ENCODE assay signal across 8 mouse cellular contexts in the genomic region with DNA sequence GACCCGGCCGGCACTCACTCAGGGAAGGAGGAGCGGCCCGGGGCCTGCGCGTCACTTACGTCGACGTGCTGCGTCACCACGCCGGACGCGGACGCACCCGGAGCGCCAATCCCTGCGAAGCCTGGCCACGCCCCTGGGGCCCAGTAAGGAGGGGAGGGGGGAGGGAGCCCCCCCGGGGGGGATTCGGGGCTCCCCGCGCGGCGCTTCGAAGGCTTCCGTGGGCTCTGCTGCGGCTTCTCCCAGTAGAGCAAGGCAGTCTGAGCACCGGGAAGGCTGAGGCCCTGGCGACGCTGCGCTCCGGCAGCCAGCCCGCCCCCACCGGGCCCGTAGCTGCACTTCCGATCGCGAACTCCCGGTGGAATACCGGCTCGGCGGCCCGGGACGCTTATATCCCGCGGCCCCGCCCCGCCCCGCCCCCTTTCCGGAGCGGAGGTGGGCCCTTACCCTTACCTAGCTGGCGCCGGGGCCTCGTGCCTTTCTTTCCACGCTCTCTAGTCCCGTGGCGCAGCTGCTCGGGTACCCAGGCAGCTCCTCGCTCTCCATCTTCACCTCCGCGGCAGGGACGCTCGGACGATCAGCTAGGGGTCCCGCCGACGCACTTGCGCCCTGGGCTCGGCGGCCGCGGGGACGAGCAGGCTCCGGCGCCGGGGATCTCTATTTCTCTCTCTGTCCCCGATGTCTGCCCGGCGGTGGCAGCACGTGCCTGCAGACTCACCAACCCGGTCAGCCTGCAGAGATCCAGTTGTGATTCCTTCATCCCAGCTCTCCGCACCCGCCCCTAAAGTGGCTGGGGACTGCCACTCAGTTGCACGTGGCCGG. TPM values are rescaled to one million over a fixed set of nuclear protein-coding genes. Genes with fewer than 3 reads are reported as not detected.
A peak's percentile ranks its signal among the peaks of the same experiment; 100 is the strongest.
DNase-seq lines count a peak whose midpoint lies in the region; ATAC-seq and TF ChIP-seq lines count a peak whose summit lies in the region.

A gene (minus strand): TSS at position 129 of the 819 bp plus-strand sequence.

- peak; percentile 96 to 98 for DNase-seq in heart, postnatal 14 days
- DNase-seq in layer of hippocampus, adult 11-12 months (ENCODE audit: low spot score), result peak; percentile 94
- peak; percentile 94 to 95 for DNase-seq in lung, adult 18-20 months
- DNase-seq in testis, postnatal 14 days (ENCODE audit: low spot score), result peak; percentile 96

- no peaks in the 10 kb centered on the region for H3K9me3 ChIP-seq in ES-Bruce4 (replicated peaks; ENCODE audit: control insufficient read depth, insufficient read depth, low read length, poor library complexity, severe bottlenecking)
- H3K9me3 ChIP-seq in forebrain, embryonic 13.5 days (replicated peaks), result no peaks in the 10 kb centered on the region
- no peaks in the 10 kb centered on the region for H3K9me3 ChIP-seq in neural tube, embryonic 15.5 days (replicated peaks)

- intact Hi-C loops in heart, postnatal 14 days (cut with DNase I), result loop anchor here (5.0 kb wide), 2 partner anchors 34 to 149 kb away; a partner anchor contains a TSS

- H3K27ac ChIP-seq in ES-Bruce4 (ENCODE audit: insufficient read depth, low read length), result peak within 1 kb of the TSS; percentile 76
- peak within 1 kb of the TSS; percentile 97 for H3K27ac ChIP-seq in forebrain, embryonic 13.5 days
- H3K27ac ChIP-seq in neural tube, embryonic 15.5 days (replicated peaks), result peak within 1 kb of the TSS; percentile 99

- H3K4me1 ChIP-seq in ES-Bruce4 (ENCODE audit: control insufficient read depth, insufficient read depth, low read length), result no peaks in the 10 kb centered on the region
- H3K4me1 ChIP-seq in forebrain, embryonic 13.5 days, result peaks cover 24% of the 10 kb centered on the region
- H3K4me1 ChIP-seq in neural tube, embryonic 15.5 days, result peaks cover 23% of the 10 kb centered on the region

- ATAC-seq in cerebellum, adult (ENCODE audit: insufficient number of reproducible peaks, low FRiP score, low TSS enrichment), result peak; percentile 92
- ATAC-seq in forebrain, embryonic 13.5 days, result peak; percentile 97
- ATAC-seq in neural tube, embryonic 15.5 days (ENCODE audit: low FRiP score), result peak; percentile 97

- H3K4me3 ChIP-seq in ES-Bruce4 (ENCODE audit: low read depth, low read length), result peak within 1 kb of the TSS; percentile 98
- peak within 1 kb of the TSS; percentile 83 for H3K4me3 ChIP-seq in forebrain, embryonic 13.5 days
- peak within 1 kb of the TSS; percentile 89 for H3K4me3 ChIP-seq in neural tube, embryonic 15.5 days (replicated peaks)

- H3K9ac ChIP-seq in ES-Bruce4 (ENCODE audit: low read depth, poor library complexity, severe bottlenecking), result peak within 1 kb of the TSS; percentile 85
- peak within 1 kb of the TSS; percentile 94 for H3K9ac ChIP-seq in forebrain, embryonic 13.5 days
- H3K9ac ChIP-seq in neural tube, embryonic 15.5 days (replicated peaks), result peak within 1 kb of the TSS; percentile 89

- peaks cover 23% of the 10 kb centered on the region for H3K36me3 ChIP-seq in ES-Bruce4 (ENCODE audit: control insufficient read depth, insufficient read depth, low read length, poor library complexity, severe bottlenecking)
- H3K36me3 ChIP-seq in forebrain, embryonic 13.5 days (ENCODE audit: poor library complexity, severe bottlenecking), result peaks cover 20% of the 10 kb centered on the region
- H3K36me3 ChIP-seq in neural tube, embryonic 15.5 days, result peaks cover 13% of the 10 kb centered on the region

- TF ChIP-seq CTCF in ES-Bruce4 (IDR thresholded peaks at IDR 0.05; ENCODE audit: low read depth, low read length), result no peak

- under 1% methylated on average over 26 of the region's 86 CpGs for WGBS in forebrain, embryonic 13.5 days
- under 1% methylated on average over 70 of the region's 86 CpGs for WGBS in neural tube, embryonic 15.5 days

- H3K27me3 ChIP-seq in ES-Bruce4 (ENCODE audit: control insufficient read depth, insufficient read depth, low read length, poor library complexity, severe bottlenecking), result no peaks in the 10 kb centered on the region
- H3K27me3 ChIP-seq in forebrain, embryonic 13.5 days, result no peaks in the 10 kb centered on the region
- H3K27me3 ChIP-seq in neural tube, embryonic 15.5 days (replicated peaks), result no peaks in the 10 kb centered on the region

- TF ChIP-seq POLR2A in ES-Bruce4 (IDR thresholded peaks at IDR 0.05; ENCODE audit: insufficient read depth, low read length), result no peak

- peak within 1 kb of the TSS; percentile 72 for H3K4me2 ChIP-seq in forebrain, embryonic 13.5 days
- peak within 1 kb of the TSS; percentile 78 for H3K4me2 ChIP-seq in neural tube, embryonic 15.5 days

- 0 out of 2 replicates have a peak, but pooled peaks have one; percentile 14 for TF ChIP-seq EP300 in ES-Bruce4 (IDR thresholded peaks at IDR 0.05; ENCODE audit: insufficient read depth, low read depth, low read length)

RNA-seq across cellular contexts. Expression of the gene that starts here (rescaled TPM):
- polyA plus RNA-seq in ES-Bruce4 (2011; ENCODE audit: insufficient read depth, insufficient read length, low read depth, missing spikeins), result 40.8 and 41.2 TPM in 2 replicates
- 52.8 and 53.4 TPM in 2 replicates for polyA plus RNA-seq in forebrain, embryonic 13.5 days (2015; fragmentation: Nextera tagmentation; extraction: Ambion mirVana)
- total RNA-seq in heart, postnatal 14 days (2021), result 10 to 100 TPM; 22.9 TPM
- 30.0 and 33.4 TPM in 2 replicates for polyA plus RNA-seq in neural tube, embryonic 15.5 days (2015; fragmentation: Nextera tagmentation; extraction: Ambion mirVana)

Comparison
In these comparisons a context has a peak if more than half of its experiments do, and no peak if none do; other contexts are left out.
1. Peak in every context shown above with its lines: DNase-seq, ATAC-seq, H3K4me3 ChIP-seq and H3K27ac ChIP-seq.